Mouse (Mus musculus) midbrain, embryonic 15.5 days (tissue): ENCODE measurements around the gene Jmjd7. TPM values are rescaled to one million over a fixed set of nuclear protein-coding genes. Genes with fewer than 3 reads are reported as not detected.

Experiments
- ATAC-seq: fragments of 200-750 bp; cut with Nextera tagmentation; replicated peaks from 2 replicates; pipeline ENCODE4 v1.8.0; 2017; ENCODE audit warnings: moderate TSS enrichment
- H3K27ac ChIP-seq: fragments of 300-500 bp; sonication (generic); 2 replicates; pipeline ENCODE4 v1.5.1; 2015; ENCODE audit warnings: mild to moderate bottlenecking, inconsistent platforms
- H3K27me3 ChIP-seq: fragments of 300-500 bp; sonication (generic); replicated peaks from 2 replicates; pipeline ENCODE4 v1.6.1; 2015; ENCODE audit warnings: inconsistent platforms
- H3K36me3 ChIP-seq: fragments of 300-500 bp; sonication (generic); replicated peaks from 2 replicates; pipeline ENCODE4 v1.6.1; 2015; ENCODE audit warnings: inconsistent platforms
- H3K4me1 ChIP-seq: fragments of 300-500 bp; sonication (generic); 2 replicates; pipeline ENCODE4 v1.6.1; 2015; ENCODE audit warnings: inconsistent platforms
- H3K4me2 ChIP-seq: fragments of 300-500 bp; sonication (generic); 2 replicates; pipeline ENCODE4 v1.6.1; 2015; ENCODE audit warnings: inconsistent platforms, mild to moderate bottlenecking, moderate library complexity
- H3K4me3 ChIP-seq: fragments of 300-500 bp; sonication (generic); 2 replicates; pipeline ENCODE4 v1.5.1; 2015; ENCODE audit warnings: mild to moderate bottlenecking, inconsistent platforms
- H3K9ac ChIP-seq: fragments of 300-500 bp; sonication (generic); 2 replicates; pipeline ENCODE4 v1.6.1; 2015; ENCODE audit warnings: mild to moderate bottlenecking, inconsistent platforms
- H3K9me3 ChIP-seq: fragments of 300-500 bp; sonication (generic); 2 replicates; pipeline ENCODE4 v1.6.1; 2016; ENCODE audit warnings: inconsistent platforms
- WGBS: fragments of 180-500 bp; shearing (Covaris S2); methylation state at CpG from one replicate; pipeline ENCODE4 v1.1.7; 2015; ENCODE audit warnings: mixed read lengths; 5-methylcytosine and 5-hydroxymethylcytosine counted together
- polyA plus RNA-seq: library from polyadenylated mRNA; unstranded; fragments of >200 nt; fragmentation: Nextera tagmentation; extraction: Ambion mirVana; gene quantifications from 2 replicates; pipeline ENCODE4 v1.2.1, GENCODE M21; 2015

Gene Jmjd7
- polyA plus RNA-seq, result 21.9 and 22.6 TPM in 2 replicates

DNA sequence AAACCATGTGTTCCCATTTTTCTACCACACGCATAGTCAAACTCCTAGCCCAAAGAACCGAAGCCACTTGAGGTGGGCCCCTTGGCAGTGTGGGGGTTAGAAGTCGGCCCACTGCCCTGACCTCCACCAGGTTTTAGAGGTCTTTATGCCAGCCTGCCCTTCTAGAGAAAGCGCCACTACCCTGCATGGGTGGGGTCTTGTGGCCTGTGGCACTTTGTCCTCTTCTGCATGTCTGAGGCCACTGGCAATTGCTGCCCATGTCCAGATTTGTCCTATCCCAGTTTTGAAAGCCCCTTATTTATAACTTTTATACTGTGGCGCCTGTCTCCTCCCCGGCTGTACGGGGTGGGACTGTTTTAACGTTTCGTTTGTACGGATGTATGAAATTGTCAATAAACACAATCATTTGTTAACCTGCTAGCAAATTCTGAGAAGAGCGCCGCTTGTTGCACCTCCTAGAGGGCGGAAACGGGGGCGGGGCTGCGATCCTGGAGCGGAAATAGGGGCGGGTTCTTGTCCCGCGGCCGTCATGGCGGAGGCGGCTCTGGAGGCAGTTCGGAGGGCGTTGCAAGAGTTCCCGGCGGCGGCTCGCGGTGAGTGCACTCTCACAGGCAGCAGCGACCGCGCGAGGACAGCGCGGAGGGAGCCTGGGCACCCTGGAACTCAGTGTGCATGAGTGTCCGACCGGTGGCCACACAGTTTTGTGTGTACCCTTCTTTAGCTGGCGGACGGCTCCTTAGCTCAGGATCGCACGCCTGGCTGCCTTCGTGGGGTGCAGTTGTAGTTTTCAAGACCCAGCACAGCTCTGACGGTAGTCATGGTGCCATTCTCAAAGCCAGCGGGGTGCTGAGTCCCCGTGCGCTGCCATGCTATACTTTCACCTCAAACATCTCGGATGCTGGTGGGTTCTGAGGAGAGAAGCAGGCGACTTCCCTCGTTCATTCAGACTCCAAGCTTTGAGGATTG, at the start of gene Jmjd7, which contains the start of gene Gm28042:
Jmjd7 (plus strand) TSS at position 500 of the 966 bp plus-strand sequence.
Gm28042 (plus strand) TSS at position 510 of the 966 bp plus-strand sequence.
- no peaks in the 10 kb centered on the region for H3K27me3 ChIP-seq
- H3K4me1 ChIP-seq, result peaks cover 21% of the 10 kb centered on the region
- H3K4me3 ChIP-seq, result peak within 1 kb of the TSS; percentile 64
- peak; percentile 91 for ATAC-seq
- peak within 1 kb of the TSS; percentile 74 for H3K4me2 ChIP-seq
- H3K9ac ChIP-seq, result peak within 1 kb of the TSS; percentile 71
- WGBS, result 5% methylated on average over 50 of the region's 50 CpGs
- peaks cover 27% of the 10 kb centered on the region for H3K36me3 ChIP-seq
- peak within 1 kb of the TSS; percentile 88 for H3K27ac ChIP-seq
- H3K9me3 ChIP-seq, result no peaks in the 10 kb centered on the region

DNA sequence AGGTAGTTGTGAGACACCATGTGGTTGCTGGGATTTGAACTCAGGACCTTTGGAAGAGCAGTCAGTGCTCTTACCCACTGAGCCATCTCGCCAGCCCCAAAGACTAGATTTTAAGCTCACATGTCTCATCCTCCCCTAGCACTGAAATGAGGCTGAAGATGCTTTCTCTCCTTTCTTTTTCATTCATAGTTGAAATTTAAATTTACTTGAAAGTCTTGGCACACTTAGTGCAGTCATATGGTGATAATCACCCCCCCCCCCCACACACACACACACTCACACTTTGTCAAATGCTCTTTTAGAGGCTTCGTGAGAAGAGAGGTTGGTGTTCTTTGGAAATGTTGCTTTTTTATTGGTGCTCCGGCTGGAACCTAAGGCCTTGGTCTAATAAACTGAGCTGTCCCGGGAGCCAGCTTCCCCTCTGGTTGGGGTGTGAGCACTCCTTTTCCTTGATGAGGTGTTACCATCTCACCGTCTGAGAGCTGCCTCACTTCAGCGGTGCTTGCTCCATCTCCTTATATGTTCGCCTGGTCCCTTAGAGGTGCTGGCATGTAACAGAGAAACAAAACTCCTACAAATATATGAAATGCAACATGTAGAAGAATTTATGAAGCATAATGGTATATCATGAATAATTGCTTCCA, 46.8 kb upstream of the Jmjd7 start:
- WGBS, result 89% methylated on average over 7 of the region's 7 CpGs
- H3K4me1 ChIP-seq, result peaks cover 11% of the 10 kb centered on the region
- no peak overlapping the region for H3K4me3 ChIP-seq
- H3K27ac ChIP-seq, result no peak overlapping the region
- no peak for ATAC-seq
- H3K36me3 ChIP-seq, result 0 out of 2 replicates have a peak, but pooled peaks cover 5% of the 10 kb centered on the region
- H3K27me3 ChIP-seq, result no peaks in the 10 kb centered on the region
- no peak overlapping the region for H3K9ac ChIP-seq
- no peaks in the 10 kb centered on the region for H3K9me3 ChIP-seq
- no peak overlapping the region for H3K4me2 ChIP-seq

DNA sequence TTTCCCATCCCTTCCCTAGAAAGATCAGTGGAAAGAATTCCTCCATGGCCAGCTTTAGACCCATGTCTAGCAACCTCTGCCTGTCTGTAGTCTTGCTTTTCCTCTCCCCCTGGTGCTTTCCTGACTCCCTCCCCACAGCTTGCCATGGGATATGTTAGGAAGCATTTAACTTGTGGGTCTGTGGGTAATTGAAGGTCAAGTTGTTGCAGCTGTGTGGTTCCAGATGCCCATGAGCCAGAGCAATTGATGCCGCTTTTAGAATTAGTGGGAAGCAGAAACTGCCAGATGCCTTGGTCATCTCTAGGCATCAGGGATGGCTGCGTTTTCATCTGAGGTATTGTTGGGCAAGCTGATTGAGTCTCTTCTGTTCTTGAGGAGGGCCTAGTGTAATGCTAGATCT, 45.7 kb upstream of the Jmjd7 start:
- 88% methylated on average over 2 of the region's 2 CpGs for WGBS
- Histone ChIP-seq H3K9me3 (no peaks in the 10 kb centered on the region), H3K9ac (no peak overlapping the region), H3K4me3 (no peak overlapping the region), H3K36me3 (0 out of 2 replicates have a peak, but pooled peaks cover 5% of the 10 kb centered on the region), H3K27me3 (no peaks in the 10 kb centered on the region), H3K27ac (no peak overlapping the region), H3K4me1 (peaks cover 9% of the 10 kb centered on the region), H3K4me2 (no peak overlapping the region)
- no peak for ATAC-seq

DNA sequence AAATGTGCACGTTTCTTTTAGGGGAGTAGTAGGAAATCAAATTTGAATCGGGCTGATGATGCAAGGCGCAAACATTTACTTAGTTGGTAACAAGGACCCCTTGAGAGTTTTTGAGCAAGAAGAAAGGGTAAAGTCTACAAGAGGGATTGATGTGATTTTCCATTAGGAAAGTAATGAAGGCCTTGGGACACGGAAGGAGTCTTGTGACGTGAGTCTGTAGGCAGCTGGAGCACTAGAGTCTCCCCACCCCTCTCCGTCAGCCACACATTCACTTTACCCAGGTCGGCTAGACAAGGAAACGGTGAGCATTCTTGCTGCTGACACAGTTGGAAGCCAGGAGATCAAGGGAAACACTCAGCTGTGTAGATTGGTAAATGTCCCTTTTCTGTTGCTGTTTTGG, 41.4 kb upstream of the Jmjd7 start:
- Histone ChIP-seq H3K4me1 (no peaks in the 10 kb centered on the region), H3K4me2 (no peak overlapping the region), H3K36me3 (0 out of 2 replicates have a peak, but pooled peaks cover 5% of the 10 kb centered on the region), H3K4me3 (no peak overlapping the region), H3K27me3 (no peaks in the 10 kb centered on the region), H3K9ac (no peak overlapping the region), H3K9me3 (no peaks in the 10 kb centered on the region), H3K27ac (no peak overlapping the region; the same call in 1 of the 2 replicates)
- WGBS, result 66% methylated on average over 8 of the region's 8 CpGs
- ATAC-seq, result no peak

- no peaks in the 10 kb centered on the region for H3K4me1 ChIP-seq
- H3K9ac ChIP-seq, result no peak overlapping the region
- H3K4me3 ChIP-seq, result no peak overlapping the region
- no peaks in the 10 kb centered on the region for H3K27me3 ChIP-seq
- no peak overlapping the region; the same call in 1 of the 2 replicates for H3K27ac ChIP-seq
- no peaks in the 10 kb centered on the region for H3K9me3 ChIP-seq
- no peak overlapping the region for H3K4me2 ChIP-seq
- WGBS, result 70% methylated on average over 6 of the region's 6 CpGs
- no peak for ATAC-seq
- 0 out of 2 replicates have a peak, but pooled peaks cover 5% of the 10 kb centered on the region for H3K36me3 ChIP-seq
These were observed 40.9 kb upstream of the Jmjd7 start for GRCm38 (mm10) chr2:119986369-119986768.

DNA sequence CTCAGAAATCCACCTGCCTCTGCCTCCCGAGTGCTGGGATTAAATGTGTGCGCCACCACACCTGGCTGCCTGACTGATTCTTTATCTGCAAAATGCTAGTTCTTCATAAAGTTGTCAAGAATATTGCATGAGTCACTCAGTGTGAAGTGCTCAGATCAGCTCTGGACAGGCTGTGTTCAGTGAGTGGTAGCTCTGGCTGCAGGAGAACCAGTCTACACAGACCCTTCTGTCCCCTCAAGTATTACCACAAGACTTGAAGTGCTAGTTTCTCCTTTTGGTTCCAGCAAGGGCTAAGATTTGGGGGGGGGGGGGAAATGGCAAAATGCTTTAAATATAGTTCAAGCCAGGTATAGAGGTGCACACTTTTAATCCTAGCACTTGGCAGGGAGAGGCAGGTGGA, 39.8 kb upstream of the Jmjd7 start:
- H3K4me3 ChIP-seq, result no peak overlapping the region
- no peak overlapping the region for H3K4me2 ChIP-seq
- ATAC-seq, result no peak
- H3K27me3 ChIP-seq, result no peaks in the 10 kb centered on the region
- H3K4me1 ChIP-seq, result no peaks in the 10 kb centered on the region
- WGBS, result 88% methylated on average over 2 of the region's 2 CpGs
- H3K9me3 ChIP-seq, result no peaks in the 10 kb centered on the region
- H3K9ac ChIP-seq, result no peak overlapping the region
- no peaks in the 10 kb centered on the region for H3K36me3 ChIP-seq
- no peak overlapping the region for H3K27ac ChIP-seq

GRCm38 (mm10) chr2:119988952-119989351, 38.3 kb upstream of the Jmjd7 start:
- Histone ChIP-seq H3K9me3 (no peaks in the 10 kb centered on the region), H3K27ac (no peak overlapping the region), H3K4me2 (no peak overlapping the region), H3K9ac (no peak overlapping the region), H3K4me3 (no peak overlapping the region), H3K36me3 (no peaks in the 10 kb centered on the region), H3K4me1 (no peaks in the 10 kb centered on the region), H3K27me3 (no peaks in the 10 kb centered on the region)
- no peak for ATAC-seq
- WGBS, result 94% methylated on average over 4 of the region's 4 CpGs

DNA sequence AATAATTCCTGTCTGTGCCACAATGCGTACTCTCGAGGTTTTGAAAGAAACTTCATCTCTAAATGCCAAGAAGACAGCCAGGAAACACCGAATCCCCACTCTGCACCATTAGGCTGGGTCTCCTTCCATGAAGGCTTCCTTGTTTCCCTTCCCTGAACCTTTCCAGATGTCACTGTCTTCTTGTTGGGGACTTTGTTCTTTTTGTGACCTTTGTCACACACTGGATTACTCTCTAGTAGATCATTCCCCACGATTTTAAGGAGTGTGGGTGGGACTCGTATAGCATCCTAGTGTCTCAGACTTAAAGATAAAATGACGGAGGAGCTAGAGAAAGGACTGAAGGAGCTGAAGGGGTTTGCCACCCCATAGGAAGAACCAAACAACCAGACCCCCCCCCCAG, 36.4 kb upstream of the Jmjd7 start:
- no peak overlapping the region for H3K4me3 ChIP-seq
- H3K4me1 ChIP-seq, result no peaks in the 10 kb centered on the region
- no peak overlapping the region for H3K4me2 ChIP-seq
- H3K9ac ChIP-seq, result no peak overlapping the region
- no peaks in the 10 kb centered on the region for H3K27me3 ChIP-seq
- H3K27ac ChIP-seq, result no peak overlapping the region
- no peak for ATAC-seq
- H3K9me3 ChIP-seq, result no peaks in the 10 kb centered on the region
- H3K36me3 ChIP-seq, result no peaks in the 10 kb centered on the region
- WGBS, result 86% methylated on average over 6 of the region's 6 CpGs

GRCm38 (mm10) chr2:119992349-119992748, 34.9 kb upstream of the Jmjd7 start:
- no peaks in the 10 kb centered on the region for H3K36me3 ChIP-seq
- H3K9me3 ChIP-seq, result no peaks in the 10 kb centered on the region
- H3K4me1 ChIP-seq, result no peaks in the 10 kb centered on the region
- WGBS, result 87% methylated on average over 2 of the region's 2 CpGs
- H3K4me2 ChIP-seq, result no peak overlapping the region
- no peak for ATAC-seq
- H3K27ac ChIP-seq, result no peak overlapping the region
- H3K4me3 ChIP-seq, result no peak overlapping the region
- H3K27me3 ChIP-seq, result no peaks in the 10 kb centered on the region
- no peak overlapping the region for H3K9ac ChIP-seq

GRCm38 (mm10) chr2:119993515-119993914, 33.8 kb upstream of the Jmjd7 start:
- ATAC-seq, result no peak
- no peak overlapping the region for H3K4me3 ChIP-seq
- no peaks in the 10 kb centered on the region for H3K27me3 ChIP-seq
- no peak overlapping the region for H3K9ac ChIP-seq
- H3K9me3 ChIP-seq, result no peaks in the 10 kb centered on the region
- H3K36me3 ChIP-seq, result no peaks in the 10 kb centered on the region
- no peak overlapping the region for H3K27ac ChIP-seq
- no peaks in the 10 kb centered on the region for H3K4me1 ChIP-seq
- WGBS, result 43% methylated on average over 2 of the region's 2 CpGs
- no peak overlapping the region for H3K4me2 ChIP-seq

GRCm38 (mm10) chr2:119994839-119995238, 32.4 kb upstream of the Jmjd7 start:
- no peak for ATAC-seq
- WGBS, result 85% methylated on average over 6 of the region's 6 CpGs
- Histone ChIP-seq H3K4me3 (no peak overlapping the region), H3K27me3 (no peaks in the 10 kb centered on the region), H3K36me3 (no peaks in the 10 kb centered on the region), H3K9ac (no peak overlapping the region), H3K4me1 (no peaks in the 10 kb centered on the region), H3K9me3 (no peaks in the 10 kb centered on the region), H3K4me2 (no peak overlapping the region), H3K27ac (no peak overlapping the region)
